Mouse (Mus musculus): ENCODE results near the gene Ccr3.
"Not testable (repeated sequence)": the region's sequence is repeated elsewhere in the genome, so short reads cannot be mapped to it uniquely, and the experiment has no call there.

The Ccr3 gene

GRCm38 (mm10) chr9:124053532-124053931 lies 31.8 kb downstream of the Ccr3 start:
- DNase-seq (ENCODE audit: low spot score): no peak

- DNase-seq (ENCODE audit: low spot score): no peak
Observed at GRCm38 (mm10) chr9:124056158-124056709, 34.5 kb downstream of the Ccr3 start.

- DNase-seq (ENCODE audit: low spot score): no peak
Observed at GRCm38 (mm10) chr9:124059660-124060352, 38.0 kb downstream of the Ccr3 start.

GRCm38 (mm10) chr9:124061474-124062432 lies 40.0 kb downstream of the Ccr3 start:
- DNase-seq (ENCODE audit: low spot score): not testable (repeated sequence)

GRCm38 (mm10) chr9:124066572-124067103 lies 44.9 kb downstream of the Ccr3 start:
- no peak for DNase-seq (ENCODE audit: low spot score)

GRCm38 (mm10) chr9:124068098-124069058 lies 46.6 kb downstream of the Ccr3 start:
- no peak for DNase-seq (ENCODE audit: low spot score)

- DNase-seq (ENCODE audit: low spot score): no peak
Observed at GRCm38 (mm10) chr9:124071506-124071905, 49.7 kb downstream of the Ccr3 start.

- no peak for DNase-seq (ENCODE audit: low spot score)
Observed at GRCm38 (mm10) chr9:124079803-124080202, 58.0 kb downstream of the Ccr3 start.

GRCm38 (mm10) chr9:124080471-124080870 lies 58.7 kb downstream of the Ccr3 start:
- DNase-seq (ENCODE audit: low spot score): not testable (repeated sequence)
